Mouse (Mus musculus) CH12.LX (cell line): ENCODE measurements around the gene 6430548M08Rik.

Source experiments
- CTCF ChIP-seq, 2 experiments: IDR thresholded peaks in 1 of 2; conservative IDR thresholded peaks in 1 of 2; 2 replicates each; pipeline ENCODE4 v1.5.1; 2011 to 2012; ENCODE audit warnings: low read depth in 2 of 2, low read length in 2 of 2, improper control_type of control experiment in 1 of 2, inconsistent platforms in 1 of 2, mild to moderate bottlenecking in 1 of 2, moderate library complexity in 1 of 2
- E2F4 ChIP-seq: IDR thresholded peaks from 2 replicates; pipeline ENCODE4 v1.6.1; 2011; ENCODE audit warnings: low read depth, low read length, improper control_type of control experiment; ENCODE audit not compliant: insufficient replicate concordance
- IRF4 ChIP-seq: IDR thresholded peaks from 2 replicates; pipeline ENCODE4 v1.6.1; 2014; ENCODE audit warnings: low read depth, mild to moderate bottlenecking, inconsistent platforms, low read length, improper control_type of control experiment
- JUND ChIP-seq: conservative IDR thresholded peaks from 2 replicates; pipeline ENCODE4 v1.6.1; 2011; ENCODE audit warnings: low read depth, low read length, improper control_type of control experiment
- POLR2A ChIP-seq: IDR thresholded peaks from 2 replicates; pipeline ENCODE4 v1.6.1; 2011; ENCODE audit warnings: low read depth, mild to moderate bottlenecking, improper control_type of control experiment, low read length
- POLR2AphosphoS2 ChIP-seq: IDR thresholded peaks from 2 replicates; pipeline ENCODE4 v1.6.1; 2011; ENCODE audit warnings: low read depth, low read length, improper control_type of control experiment
- USF1 ChIP-seq: IDR thresholded peaks from 2 replicates; pipeline ENCODE4 v1.6.1; 2014; ENCODE audit warnings: low read depth, mild to moderate bottlenecking, inconsistent platforms, low read length, improper control_type of control experiment

GRCm38 (mm10) chr8:120167136-120167535 is 53.2 kb downstream of the 6430548M08Rik start:
- no peak for TF ChIP-seq CTCF (conservative IDR thresholded peaks at IDR 0.05 in 1 of 2, IDR thresholded peaks at IDR 0.05 in 1 of 2; ENCODE audit: low read depth in 2 of 2, low read length in 2 of 2)
- no peak for TF ChIP-seq POLR2A
- TF ChIP-seq E2F4, result no peak
- TF ChIP-seq JUND, result no peak
- no peak for TF ChIP-seq IRF4
- no peak for TF ChIP-seq POLR2AphosphoS2
- TF ChIP-seq USF1, result no peak
